Mouse (Mus musculus) megakaryocyte progenitor cell, adult 5-6 weeks (primary cell): ENCODE measurements around the gene Clec4a1. TPM values are rescaled to one million over a fixed set of nuclear protein-coding genes. Genes with fewer than 3 reads are reported as not detected.
A peak's percentile ranks its signal among the peaks of the same experiment; 100 is the strongest.

ENCODE experiments used
- ATAC-seq: replicated peaks from 2 replicates; pipeline ENCODE4 v1.8.0; 2016; ENCODE audit warnings: mild to moderate bottlenecking, moderate TSS enrichment, inconsistent platforms; ENCODE audit not compliant: poor library complexity
- total RNA-seq, 2 experiments: library from RNA; stranded (forward) in 1 of 2; stranded (reverse) in 1 of 2; fragments of 157-497, 149-512 nt in 1 of 2; fragments of 200-1000 nt in 1 of 2; gene quantifications; 2 replicates each; pipeline versions ENCODE4 v1.2.3 to v1.2.4; 2015 to 2017

The Clec4a1 gene
- total RNA-seq (2015) = 2.1 and 2.9 TPM in 2 replicates
- 0.79 and 0.81 TPM in 2 replicates for total RNA-seq (2017)

DNA sequence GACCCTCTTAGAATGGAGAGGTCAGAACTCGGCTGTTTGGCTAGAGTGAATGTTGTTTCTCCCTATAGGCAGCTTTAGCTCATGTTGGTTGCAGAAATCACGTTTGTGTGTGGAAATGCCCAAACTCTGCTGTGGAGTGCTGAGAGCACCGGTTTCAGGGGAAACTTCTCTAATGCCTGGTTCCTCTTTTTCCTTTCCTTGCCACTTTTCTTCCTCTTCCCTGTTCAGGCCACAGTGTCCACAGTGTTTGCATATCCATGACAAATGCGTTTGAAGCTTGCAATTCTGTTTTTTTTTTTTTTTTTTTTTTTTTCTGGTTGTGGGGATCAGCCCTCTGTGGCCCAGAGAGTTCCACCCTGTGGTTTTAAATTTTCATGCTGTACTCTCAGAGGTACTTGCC lies at the start of gene Clec4a1:
Gene Clec4a1 (plus strand): TSS at position 398 of the 400 bp plus-strand sequence.
- peak; percentile 99 for ATAC-seq

DNA sequence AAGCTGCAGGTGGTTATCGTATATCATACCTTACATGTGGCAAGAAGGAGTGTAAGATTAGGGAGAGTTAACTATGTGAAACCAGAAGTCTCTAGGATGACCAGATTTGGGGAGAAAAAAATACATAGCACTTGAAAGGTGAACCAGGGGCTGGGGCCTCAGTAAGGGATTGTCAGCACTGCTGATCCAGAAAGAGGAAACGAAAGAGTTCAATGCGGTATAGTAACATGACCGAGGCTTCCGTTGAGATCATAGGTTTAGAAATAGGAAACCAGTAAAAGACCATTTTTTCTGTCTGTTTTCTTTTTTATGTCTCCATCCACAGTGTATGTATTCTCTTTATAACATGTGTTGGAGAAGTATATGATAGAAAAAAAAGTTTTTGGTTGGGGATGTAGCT lies 48.8 kb upstream of the Clec4a1 start:
- peak; percentile 72 for ATAC-seq

- ATAC-seq = peak; percentile 90
These were observed 47.6 kb upstream of the Clec4a1 start, which contains the start of gene Necap1 for GRCm38 (mm10) chr6:122873871-122874719. Gene Necap1 (plus strand): TSS chr6:122874474.

GRCm38 (mm10) chr6:122874720-122875389 lies 46.8 kb upstream of the Clec4a1 start:
- peak; percentile 30 for ATAC-seq

GRCm38 (mm10) chr6:122879141-122879735 lies 42.4 kb upstream of the Clec4a1 start:
- no peak for ATAC-seq

GRCm38 (mm10) chr6:122879781-122880505 lies 41.7 kb upstream of the Clec4a1 start:
- no peak for ATAC-seq

- no peak for ATAC-seq
These were observed 40.4 kb upstream of the Clec4a1 start for GRCm38 (mm10) chr6:122881287-122881686.

DNA sequence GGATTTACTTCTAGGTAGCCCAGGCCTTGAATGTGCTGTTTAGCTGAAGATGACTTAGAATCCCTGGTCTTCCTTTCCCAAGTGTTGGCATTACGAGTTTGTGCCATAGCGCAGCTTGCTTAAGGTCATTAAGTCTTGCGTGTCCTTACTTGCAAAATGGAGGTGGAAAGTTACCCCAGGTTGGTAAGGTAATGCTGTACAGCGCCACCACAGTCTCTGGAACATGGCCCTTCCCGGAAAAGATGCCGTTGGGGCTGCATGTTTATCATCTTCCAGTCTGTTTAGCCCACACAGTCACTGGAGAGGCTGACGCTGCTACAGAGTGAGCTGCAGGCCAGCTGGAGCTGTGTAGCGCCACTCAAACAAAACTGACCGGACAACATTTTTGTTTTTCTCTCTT lies 38.0 kb upstream of the Clec4a1 start:
- no peak for ATAC-seq

- ATAC-seq = peak; percentile 37
These were observed 32.0 kb upstream of the Clec4a1 start for GRCm38 (mm10) chr6:122889599-122889998.

- ATAC-seq = peak; percentile 98
These were observed 29.1 kb upstream of the Clec4a1 start for GRCm38 (mm10) chr6:122892442-122893049.

DNA sequence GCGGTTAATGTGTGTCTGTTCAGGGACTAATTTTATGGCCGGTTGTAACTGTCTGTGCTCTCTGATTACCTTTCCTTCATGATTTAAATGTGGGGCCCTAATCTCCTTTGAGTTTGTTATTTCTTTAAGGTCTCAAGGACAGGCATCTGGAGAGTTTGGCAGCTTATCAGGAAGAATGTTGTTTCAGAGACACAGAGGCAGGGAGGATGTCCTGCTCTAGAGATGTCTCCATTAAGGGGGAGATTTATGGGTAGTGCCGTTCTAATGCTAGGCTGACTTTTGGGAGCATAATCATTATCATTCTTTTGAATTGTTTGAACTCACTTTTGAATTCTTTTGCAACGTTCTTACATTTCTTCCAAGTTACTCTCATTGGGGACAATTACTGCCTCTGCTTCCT lies 1.7 kb upstream of the Clec4a1 start:
- ATAC-seq = no peak

DNA sequence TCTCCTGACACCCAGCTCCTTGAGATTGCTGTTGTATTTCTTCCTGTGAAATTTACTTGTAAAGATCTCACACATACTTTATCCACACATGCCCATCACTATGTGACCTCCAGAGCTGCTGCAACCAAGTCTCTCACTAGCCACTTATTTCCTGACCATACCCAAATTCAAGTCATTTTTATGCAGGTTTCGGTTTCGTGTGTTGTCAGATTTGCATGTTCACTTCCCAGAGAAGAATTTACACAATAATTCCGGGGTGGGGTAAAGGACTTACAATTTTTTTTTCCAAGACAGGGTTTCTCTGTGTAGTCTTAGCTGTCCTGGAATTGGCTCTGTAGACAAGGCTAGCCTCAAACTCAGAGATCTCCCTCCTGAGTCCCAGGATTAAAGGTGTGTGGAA lies 13.2 kb downstream of the Clec4a1 start:
- ATAC-seq = peak; percentile 91

DNA sequence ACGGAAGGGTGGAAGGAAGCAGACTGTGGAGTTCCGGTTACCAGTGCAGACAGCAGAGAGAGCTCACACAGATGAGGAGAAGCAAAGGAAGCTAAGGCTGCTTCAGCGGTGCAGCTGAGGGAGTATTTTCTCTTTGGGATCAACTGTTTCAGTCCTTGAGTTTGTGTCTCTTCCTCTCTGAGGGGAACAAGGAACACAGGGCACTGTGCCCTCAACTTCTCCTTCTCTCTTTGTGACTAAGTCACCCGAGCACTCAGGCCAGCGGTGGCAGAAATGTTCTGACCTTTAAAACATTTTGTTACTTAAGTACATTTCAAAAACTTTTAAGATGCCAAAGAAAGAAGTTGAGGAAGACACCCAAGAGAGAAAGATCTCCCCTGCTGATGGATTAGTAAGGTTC lies 18.0 kb downstream of the Clec4a1 start:
- ATAC-seq = peak; percentile 65

- peak; percentile 95 for ATAC-seq
These were observed 25.1 kb downstream of the Clec4a1 start for GRCm38 (mm10) chr6:122946760-122947159.

DNA sequence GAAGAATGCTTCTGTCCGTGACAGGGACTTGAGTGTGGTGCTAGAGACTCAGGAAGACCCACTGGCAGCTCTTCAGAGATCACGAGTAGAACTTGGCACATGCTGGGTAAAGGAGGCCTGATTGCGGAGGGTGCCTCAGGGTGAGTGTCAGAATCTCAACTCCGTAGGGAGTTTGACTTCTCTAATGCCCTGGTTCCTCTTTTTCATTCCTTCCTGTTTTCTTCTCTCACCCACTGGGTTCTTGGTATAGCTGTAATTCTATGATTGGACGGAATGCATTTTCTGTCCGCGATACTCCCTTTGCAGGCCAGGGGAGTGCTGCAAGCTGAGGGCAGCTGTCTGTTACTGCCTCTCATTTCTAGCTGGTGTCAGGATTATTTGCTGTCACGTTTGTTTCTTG lies 30.8 kb downstream of the Clec4a1 start, which contains the start of gene Clec4a3:
Gene Clec4a3 (plus strand): TSS at position 115 of the 400 bp plus-strand sequence.
- ATAC-seq = peak; percentile 100

DNA sequence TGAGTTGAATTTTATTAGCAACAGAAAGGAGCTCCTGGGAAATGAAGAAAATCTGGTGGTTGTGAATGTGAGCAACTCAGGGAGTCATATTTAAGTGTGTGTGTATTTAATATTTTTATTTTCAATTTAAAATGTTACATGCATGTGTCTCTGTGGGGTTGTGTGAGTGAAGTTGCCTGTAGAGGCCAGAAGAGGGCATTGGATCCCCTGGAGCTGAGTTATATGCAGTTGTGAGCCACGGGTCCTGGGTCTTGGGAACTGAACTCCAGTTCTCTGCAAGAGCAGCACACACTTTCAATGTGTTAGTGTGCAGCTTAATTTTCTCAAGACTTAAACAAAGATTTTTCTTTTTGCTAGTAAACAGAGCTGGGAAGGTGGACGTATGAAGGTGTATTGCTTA lies 42.9 kb downstream of the Clec4a1 start:
- peak; percentile 86 for ATAC-seq

GRCm38 (mm10) chr6:122969048-122969447 lies 47.4 kb downstream of the Clec4a1 start:
- peak; percentile 58 for ATAC-seq
